In genomic region chr10:28870580-28871354, GRCm38 (mm10) we compare ENCODE assay signal across 27 mouse cellular contexts.
DNase-seq lines count a peak whose midpoint lies in the region; ATAC-seq and TF ChIP-seq lines count a peak whose summit lies in the region.
"Had no signal": no experiment of that assay in that cellular context is flagged by ENCODE, and none has a peak within 500 bp of the region (broad histone marks: within the 10 kb centered on the region; RNA-seq: fewer than 3 reads in every experiment).

No protein-coding gene starts in this region.

- no peaks in the 10 kb centered on the region for H3K4me1 ChIP-seq in forebrain, postnatal 0 days (ENCODE audit: insufficient read depth)
- peaks cover 5% of the 10 kb centered on the region; the same call in 1 of the 2 replicates for H3K4me1 ChIP-seq in forebrain, embryonic 12.5 days
- peaks cover 5% of the 10 kb centered on the region; the same call in 1 of the 2 replicates for H3K4me1 ChIP-seq in midbrain, embryonic 12.5 days
- H3K4me1 ChIP-seq in midbrain, embryonic 14.5 days (ENCODE audit: control insufficient read depth, insufficient read depth, low read length) = no peaks in the 10 kb centered on the region
- H3K4me1 ChIP-seq in midbrain, postnatal 0 days (ENCODE audit: insufficient read depth, low read length) = no peaks in the 10 kb centered on the region
- H3K4me1 ChIP-seq: embryonic facial prominence, embryonic 13.5 days; heart, embryonic 15.5 days had no signal

- intact Hi-C loops in left cerebral cortex, adult 2 months (cut with DNase I) = no loop called here

- H3K4me3 ChIP-seq in forebrain, postnatal 0 days (ENCODE audit: low read depth, low read length) = no peak overlapping the region
- no peak overlapping the region for H3K4me3 ChIP-seq in forebrain, embryonic 12.5 days (replicated peaks)
- H3K4me3 ChIP-seq in midbrain, embryonic 12.5 days = no peak overlapping the region
- H3K4me3 ChIP-seq in midbrain, embryonic 14.5 days (replicated peaks; ENCODE audit: low read depth, low read length) = no peak overlapping the region
- no peak overlapping the region for H3K4me3 ChIP-seq in midbrain, postnatal 0 days (ENCODE audit: low read depth, low read length)
- H3K4me3 ChIP-seq in left cerebral cortex, adult 2 months = no peak overlapping the region
- H3K4me3 ChIP-seq: embryonic facial prominence, embryonic 10.5 days; embryonic facial prominence, embryonic 13.5 days; erythroblast, embryonic 14.5 days; heart, embryonic 12.5 days; heart, embryonic 15.5 days; hindbrain, embryonic 10.5 days; hindbrain, embryonic 13.5 days had no signal

- H3K27me3 ChIP-seq in forebrain, postnatal 0 days (ENCODE audit: insufficient read depth, low read length) = no peaks in the 10 kb centered on the region
- H3K27me3 ChIP-seq in forebrain, embryonic 12.5 days = no peaks in the 10 kb centered on the region
- H3K27me3 ChIP-seq in midbrain, embryonic 12.5 days = no peaks in the 10 kb centered on the region
- no peaks in the 10 kb centered on the region for H3K27me3 ChIP-seq in midbrain, embryonic 14.5 days (ENCODE audit: control insufficient read depth, insufficient read depth, low read length)
- no peaks in the 10 kb centered on the region for H3K27me3 ChIP-seq in midbrain, postnatal 0 days (ENCODE audit: insufficient read depth, low read length)
- H3K27me3 ChIP-seq: embryonic facial prominence, embryonic 13.5 days; heart, embryonic 12.5 days; heart, embryonic 15.5 days; hindbrain, embryonic 13.5 days had no signal

- WGBS in forebrain, postnatal 0 days = 54% methylated on average over 4 of the region's 4 CpGs
- 67% methylated on average over 4 of the region's 4 CpGs for WGBS in forebrain, embryonic 12.5 days
- WGBS in midbrain, embryonic 12.5 days = 56% methylated on average over 4 of the region's 4 CpGs
- WGBS in midbrain, embryonic 14.5 days = 33% methylated on average over 4 of the region's 4 CpGs
- 24% methylated on average over 4 of the region's 4 CpGs for WGBS in midbrain, postnatal 0 days

- peak; percentile 29; the same call in 1 of the 2 replicates for ATAC-seq in forebrain, postnatal 0 days
- no peak for ATAC-seq in forebrain, embryonic 12.5 days (ENCODE audit: low FRiP score)
- peak; percentile 57; the same call in 1 of the 2 replicates for ATAC-seq in midbrain, embryonic 12.5 days (ENCODE audit: low FRiP score, low read depth)
- peak; percentile 53; the same call in 1 of the 2 replicates for ATAC-seq in midbrain, embryonic 14.5 days (ENCODE audit: low FRiP score, low TSS enrichment)
- ATAC-seq in midbrain, postnatal 0 days (ENCODE audit: low FRiP score) = peak; percentile 68
- ATAC-seq: CD4-positive, CD25-positive, alpha-beta regulatory T cell, adult 4 months; hindbrain, embryonic 16.5 days had no signal

- no peak for DNase-seq in forebrain, postnatal 0 days
- peak; percentile 49 for DNase-seq in midbrain, embryonic 14.5 days
- DNase-seq in midbrain, postnatal 0 days (ENCODE audit: low spot score) = no peak
- no peak for DNase-seq in lung, postnatal 4 days
- no peak for DNase-seq in left cerebral cortex, adult 2 months (ENCODE audit: extremely low spot score in 1 of 2, low spot score in 2 of 2)
- DNase-seq: adrenal gland, adult 2 months; adrenal gland, postnatal 14 days; cerebellum, adult 11-12 months; cerebellum, adult 8-10 months; cerebellum, postnatal 10 days; cerebellum, postnatal 36 days; embryo, embryonic 11 days; gastrocnemius, postnatal 25 days; heart, adult 18-20 months; heart, postnatal 10 days; heart, postnatal 36 days had no signal

- H3K9ac ChIP-seq in forebrain, postnatal 0 days = no peak overlapping the region
- H3K9ac ChIP-seq in forebrain, embryonic 12.5 days = no peak overlapping the region
- no peak overlapping the region for H3K9ac ChIP-seq in midbrain, embryonic 12.5 days (replicated peaks)
- no peak overlapping the region for H3K9ac ChIP-seq in midbrain, embryonic 14.5 days (replicated peaks; ENCODE audit: low read length)
- no peak overlapping the region for H3K9ac ChIP-seq in midbrain, postnatal 0 days (replicated peaks; ENCODE audit: low read length, poor library complexity, severe bottlenecking)
- H3K9ac ChIP-seq: embryonic facial prominence, embryonic 13.5 days; heart, embryonic 12.5 days; heart, embryonic 15.5 days; hindbrain, embryonic 13.5 days had no signal

- H3K4me2 ChIP-seq in forebrain, postnatal 0 days (ENCODE audit: low read depth) = no peak overlapping the region
- no peak overlapping the region for H3K4me2 ChIP-seq in forebrain, embryonic 12.5 days
- H3K4me2 ChIP-seq in midbrain, embryonic 12.5 days (replicated peaks) = no peak overlapping the region
- no peak overlapping the region for H3K4me2 ChIP-seq in midbrain, embryonic 14.5 days (ENCODE audit: low read length)
- no peak overlapping the region for H3K4me2 ChIP-seq in midbrain, postnatal 0 days (ENCODE audit: low read depth, low read length, poor library complexity, severe bottlenecking)
- H3K4me2 ChIP-seq: embryonic facial prominence, embryonic 13.5 days; heart, embryonic 12.5 days; heart, embryonic 15.5 days; hindbrain, embryonic 13.5 days had no signal

- H3K27ac ChIP-seq in forebrain, postnatal 0 days (ENCODE audit: low read depth, low read length) = no peak overlapping the region
- no peak overlapping the region for H3K27ac ChIP-seq in forebrain, embryonic 12.5 days
- no peak overlapping the region for H3K27ac ChIP-seq in midbrain, embryonic 12.5 days (replicated peaks)
- no peak overlapping the region for H3K27ac ChIP-seq in midbrain, embryonic 14.5 days (replicated peaks; ENCODE audit: low read depth, low read length)
- H3K27ac ChIP-seq in midbrain, postnatal 0 days (ENCODE audit: low read depth, low read length) = no peak overlapping the region
- no peak overlapping the region for H3K27ac ChIP-seq in left cerebral cortex, adult 2 months
- H3K27ac ChIP-seq: embryonic facial prominence, embryonic 10.5 days; embryonic facial prominence, embryonic 13.5 days; heart, embryonic 15.5 days; hindbrain, embryonic 10.5 days; hindbrain, embryonic 13.5 days had no signal

- H3K36me3 ChIP-seq in forebrain, postnatal 0 days (ENCODE audit: insufficient read depth) = no peaks in the 10 kb centered on the region
- H3K36me3 ChIP-seq in forebrain, embryonic 12.5 days (replicated peaks) = no peaks in the 10 kb centered on the region
- H3K36me3 ChIP-seq in midbrain, embryonic 12.5 days = no peaks in the 10 kb centered on the region
- no peaks in the 10 kb centered on the region for H3K36me3 ChIP-seq in midbrain, embryonic 14.5 days (ENCODE audit: control insufficient read depth, insufficient read depth, low read length)
- H3K36me3 ChIP-seq in midbrain, postnatal 0 days (ENCODE audit: insufficient read depth, low read length) = no peaks in the 10 kb centered on the region
- H3K36me3 ChIP-seq: embryonic facial prominence, embryonic 10.5 days; embryonic facial prominence, embryonic 13.5 days; heart, embryonic 12.5 days; heart, embryonic 15.5 days; hindbrain, embryonic 10.5 days; hindbrain, embryonic 13.5 days had no signal

- TF ChIP-seq CTCF in forebrain, postnatal 0 days (IDR thresholded peaks at IDR 0.05; ENCODE audit: low read depth) = no peak
- no peak for TF ChIP-seq CTCF in midbrain, postnatal 0 days (IDR thresholded peaks at IDR 0.05)
- TF ChIP-seq CTCF in left cerebral cortex, adult 2 months (IDR thresholded peaks at IDR 0.05) = no peak

- H3K9me3 ChIP-seq in forebrain, postnatal 0 days (ENCODE audit: low read length) = no peaks in the 10 kb centered on the region
- no peaks in the 10 kb centered on the region for H3K9me3 ChIP-seq in forebrain, embryonic 12.5 days
- no peaks in the 10 kb centered on the region for H3K9me3 ChIP-seq in midbrain, embryonic 12.5 days
- H3K9me3 ChIP-seq in midbrain, embryonic 14.5 days (ENCODE audit: control insufficient read depth, low read length) = no peaks in the 10 kb centered on the region
- no peaks in the 10 kb centered on the region for H3K9me3 ChIP-seq in midbrain, postnatal 0 days (ENCODE audit: low read length)
- H3K9me3 ChIP-seq: embryonic facial prominence, embryonic 10.5 days; embryonic facial prominence, embryonic 13.5 days; heart, embryonic 12.5 days; heart, embryonic 15.5 days; hindbrain, embryonic 10.5 days; hindbrain, embryonic 13.5 days had no signal
